Comparison of ENCODE assay signal across 7 mouse cellular contexts in the genomic region with DNA sequence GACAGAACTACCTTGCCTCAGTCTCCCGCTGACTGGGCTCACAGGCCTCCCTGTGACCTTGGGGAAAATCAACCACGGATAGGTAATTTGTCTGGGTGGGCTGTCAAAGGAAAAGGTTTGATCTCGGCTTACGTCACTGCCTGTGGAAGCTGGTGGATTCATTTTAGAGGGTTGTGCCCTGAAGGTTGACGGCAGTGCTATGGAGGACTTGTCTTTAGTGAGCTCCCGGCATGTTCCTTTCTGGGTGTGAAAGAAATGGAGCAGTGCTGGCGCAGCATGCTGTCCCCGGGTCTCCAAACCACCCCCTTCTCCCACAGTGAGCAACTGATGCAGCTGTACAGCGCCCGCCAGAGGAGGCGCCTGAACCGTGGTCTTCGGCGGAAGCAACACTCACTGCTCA. TPM values are rescaled to one million over a fixed set of nuclear protein-coding genes. Genes with fewer than 3 reads are reported as not detected.
DNase-seq lines count a peak whose midpoint lies in the region; ATAC-seq lines count a peak whose summit lies in the region.

No protein-coding gene starts in this region.

- peaks cover 16% of the 10 kb centered on the region for H3K4me1 ChIP-seq in lung, embryonic 16.5 days (replicated peaks; ENCODE audit: control insufficient read depth, insufficient read depth, low read length)
- no peaks in the 10 kb centered on the region; the same call in 1 of the 2 replicates for H3K4me1 ChIP-seq in brown adipose tissue, adult 24 weeks (ENCODE audit: control insufficient read depth, insufficient read depth, insufficient read length, low read length)
- peaks cover 34% of the 10 kb centered on the region for H3K4me1 ChIP-seq in neural tube, embryonic 14.5 days (ENCODE audit: control insufficient read depth, insufficient read depth, low read length)

- H3K27me3 ChIP-seq in lung, embryonic 16.5 days (ENCODE audit: control insufficient read depth, insufficient read depth, low read depth, low read length): peaks cover 9% of the 10 kb centered on the region
- H3K27me3 ChIP-seq in neural tube, embryonic 14.5 days (ENCODE audit: control insufficient read depth, insufficient read depth, low read length): no peaks in the 10 kb centered on the region; the same call in 1 of the 2 replicates

- DNase-seq in lung, postnatal 4 days: no peak
- DNase-seq in induced T-regulatory cell, adult 2 months (ENCODE audit: low read depth): peak; percentile 61
- DNase-seq in cerebellum, adult 18-20 months: no peak
- no peak for DNase-seq in kidney, adult 9 months

- peak overlapping the region; percentile 87 for H3K4me3 ChIP-seq in lung, embryonic 16.5 days (ENCODE audit: low read length)
- peak overlapping the region; percentile 76 for H3K4me3 ChIP-seq in brown adipose tissue, adult 24 weeks (ENCODE audit: insufficient read depth, low read depth, low read length)
- peak overlapping the region; percentile 80 for H3K4me3 ChIP-seq in neural tube, embryonic 14.5 days (ENCODE audit: low read depth, low read length)

- H3K27ac ChIP-seq in lung, embryonic 16.5 days (ENCODE audit: low read length): peak overlapping the region; percentile 84
- no peak overlapping the region for H3K27ac ChIP-seq in brown adipose tissue, adult 24 weeks (replicated peaks; ENCODE audit: low read depth, low read length)
- H3K27ac ChIP-seq in neural tube, embryonic 14.5 days (ENCODE audit: low read depth, low read length): no peak overlapping the region

- no peaks in the 10 kb centered on the region for H3K9me3 ChIP-seq in lung, embryonic 16.5 days (ENCODE audit: control insufficient read depth, low read length)
- no peaks in the 10 kb centered on the region for H3K9me3 ChIP-seq in neural tube, embryonic 14.5 days (ENCODE audit: control insufficient read depth, low read length)

- H3K36me3 ChIP-seq in lung, embryonic 16.5 days (ENCODE audit: control insufficient read depth, insufficient read depth, low read length): peaks cover 17% of the 10 kb centered on the region
- H3K36me3 ChIP-seq in neural tube, embryonic 14.5 days (ENCODE audit: control insufficient read depth, insufficient read depth, low read length): peaks cover 10% of the 10 kb centered on the region

- peak overlapping the region; percentile 89 for H3K4me2 ChIP-seq in lung, embryonic 16.5 days (ENCODE audit: low read depth, low read length)
- H3K4me2 ChIP-seq in neural tube, embryonic 14.5 days (ENCODE audit: low read depth, low read length): peak overlapping the region; percentile 96

- ATAC-seq in lung, embryonic 16.5 days (ENCODE audit: low read depth): no peak
- ATAC-seq in neural tube, embryonic 14.5 days (ENCODE audit: low read depth): no peak

- WGBS in lung, embryonic 16.5 days: 20% methylated on average over 14 of the region's 14 CpGs
- WGBS in neural tube, embryonic 14.5 days: 27% methylated on average over 14 of the region's 14 CpGs

- H3K9ac ChIP-seq in lung, embryonic 16.5 days (ENCODE audit: low read length): peak overlapping the region; percentile 97
- H3K9ac ChIP-seq in neural tube, embryonic 14.5 days (replicated peaks; ENCODE audit: low read depth, low read length): peak overlapping the region; percentile 98

RNA-seq across cellular contexts. Expression of a gene that starts 1.1 kb away (rescaled TPM):
- polyA plus RNA-seq in lung, embryonic 16.5 days (2015; fragmentation: Nextera tagmentation; extraction: Ambion mirVana): 915 and 939 TPM in 2 replicates
- polyA plus RNA-seq in brown adipose tissue, adult 24 weeks (2012; ENCODE audit: insufficient read depth, insufficient read length, missing spikeins): 1,089 and 1,107 TPM in 2 replicates
- polyA plus RNA-seq in neural tube, embryonic 14.5 days (2014; fragmentation: Nextera tagmentation; extraction: Ambion mirVana): 537 and 599 TPM in 2 replicates

RNA-seq across cellular contexts. Expression of a gene that starts 2.5 kb away (rescaled TPM):
- 0.67 and 0.88 TPM in 2 replicates for polyA plus RNA-seq in lung, embryonic 16.5 days (2015; fragmentation: Nextera tagmentation; extraction: Ambion mirVana)
- polyA plus RNA-seq in brown adipose tissue, adult 24 weeks (2012; ENCODE audit: insufficient read depth, insufficient read length, missing spikeins): 0.38 TPM in 1 of 2 replicates, not detected in the other
- 169 and 231 TPM in 2 replicates for polyA plus RNA-seq in neural tube, embryonic 14.5 days (2014; fragmentation: Nextera tagmentation; extraction: Ambion mirVana)

RNA-seq across cellular contexts. Expression of a gene that starts 27.0 kb away (rescaled TPM):
- 49.2 and 51.8 TPM in 2 replicates for polyA plus RNA-seq in lung, embryonic 16.5 days (2015; fragmentation: Nextera tagmentation; extraction: Ambion mirVana)
- 24.3 and 25.7 TPM in 2 replicates for polyA plus RNA-seq in brown adipose tissue, adult 24 weeks (2012; ENCODE audit: insufficient read depth, insufficient read length, missing spikeins)
- polyA plus RNA-seq in neural tube, embryonic 14.5 days (2014; fragmentation: Nextera tagmentation; extraction: Ambion mirVana): 21.3 and 23.8 TPM in 2 replicates

RNA-seq across cellular contexts. Expression of a gene that starts 32.0 kb away (rescaled TPM):
- polyA plus RNA-seq in lung, embryonic 16.5 days (2015; fragmentation: Nextera tagmentation; extraction: Ambion mirVana): 45.4 and 50.6 TPM in 2 replicates
- polyA plus RNA-seq in brown adipose tissue, adult 24 weeks (2012; ENCODE audit: insufficient read depth, insufficient read length, missing spikeins): 51.6 and 76.7 TPM in 2 replicates
- 37.5 and 39.8 TPM in 2 replicates for polyA plus RNA-seq in neural tube, embryonic 14.5 days (2014; fragmentation: Nextera tagmentation; extraction: Ambion mirVana)

RNA-seq across cellular contexts. Expression of a gene that starts 32.5 kb away (rescaled TPM):
- polyA plus RNA-seq in lung, embryonic 16.5 days (2015; fragmentation: Nextera tagmentation; extraction: Ambion mirVana): 27.5 and 32.8 TPM in 2 replicates
- 10.5 and 17.8 TPM in 2 replicates for polyA plus RNA-seq in brown adipose tissue, adult 24 weeks (2012; ENCODE audit: insufficient read depth, insufficient read length, missing spikeins)
- polyA plus RNA-seq in neural tube, embryonic 14.5 days (2014; fragmentation: Nextera tagmentation; extraction: Ambion mirVana): 18.6 and 25.8 TPM in 2 replicates

Comparison
In these comparisons a context has a peak if more than half of its experiments do, and no peak if none do; other contexts are left out.
1. RNA of a gene that starts 2.5 kb away (polyA plus RNA-seq): 169 to 231 TPM in neural tube, embryonic 14.5 days; 0.67 to 0.88 TPM in lung, embryonic 16.5 days and 0.38 TPM in brown adipose tissue, adult 24 weeks; every median in the first group is over 10 times any median in the second.
2. Peak in every context shown above with its lines, with median percentiles within 50 percentile points of each other: H3K4me3 ChIP-seq.